Mouse (Mus musculus) liver, embryonic 14.5 days (tissue): Measurements from ENCODE around the gene Misp. TPM values are rescaled to one million over a fixed set of nuclear protein-coding genes. Genes with fewer than 3 reads are reported as not detected.
A peak's percentile ranks its signal among the peaks of the same experiment; 100 is the strongest.

Source experiments
- ATAC-seq: fragments of 200-750 bp; cut with Nextera tagmentation; 2 replicates; pipeline ENCODE4 v1.8.0; 2017; ENCODE audit warnings: moderate number of reproducible peaks, mild to moderate bottlenecking, moderate library complexity; ENCODE audit not compliant: insufficient read depth
- DNase-seq, 3 experiments: peaks; one replicate each; pipeline ENCODE4 v3.0.0-alpha.2; 2012 to 2013; ENCODE audit warnings: low read depth in 3 of 3, low spot score in 3 of 3
- H3K27ac ChIP-seq: fragments of 300-500 bp; sonication (generic); 2 replicates; pipeline ENCODE4 v1.5.1; 2014; ENCODE audit warnings: moderate library complexity, mild to moderate bottlenecking, control low read depth, inconsistent platforms
- H3K27me3 ChIP-seq: fragments of 300-500 bp; sonication (generic); 2 replicates; pipeline ENCODE4 v1.6.1; 2014; ENCODE audit warnings: mild to moderate bottlenecking, low read length, moderate library complexity; ENCODE audit not compliant: control insufficient read depth, insufficient read depth
- H3K36me3 ChIP-seq: fragments of 300-500 bp; sonication (generic); replicated peaks from 2 replicates; pipeline ENCODE4 v1.6.1; 2014; ENCODE audit warnings: low read depth; ENCODE audit not compliant: control insufficient read depth, insufficient read depth
- H3K4me1 ChIP-seq, 2 experiments: fragments of 200-500 bp in 1 of 2; fragments of 300-500 bp in 1 of 2; sonication (generic) in 1 of 2; replicated peaks; 2 replicates each; pipeline ENCODE4 v1.6.1; 2012 to 2014; ENCODE audit warnings: antibody characterized with exemption in 1 of 2, inconsistent platforms in 1 of 2, low read length in 1 of 2; ENCODE audit not compliant: control insufficient read depth in 2 of 2, insufficient read depth in 2 of 2
- H3K4me2 ChIP-seq: fragments of 300-500 bp; sonication (generic); 2 replicates; pipeline ENCODE4 v1.6.1; 2014; ENCODE audit warnings: low read depth, mild to moderate bottlenecking, control low read depth, moderate library complexity
- H3K4me3 ChIP-seq, 2 experiments: fragments of 200-500 bp in 1 of 2; fragments of 300-500 bp in 1 of 2; sonication (generic) in 1 of 2; 2 replicates each; pipeline ENCODE4 v1.5.1; 2012 to 2014; ENCODE audit warnings: low read depth in 2 of 2, low read length in 2 of 2, mild to moderate bottlenecking in 2 of 2, control low read depth in 1 of 2, inconsistent platforms in 1 of 2, moderate library complexity in 1 of 2; ENCODE audit not compliant: insufficient read depth in 1 of 2
- H3K9ac ChIP-seq: fragments of 300-500 bp; sonication (generic); replicated peaks from 2 replicates; pipeline ENCODE4 v1.6.1; 2014; ENCODE audit warnings: mild to moderate bottlenecking, control low read depth, moderate library complexity
- H3K9me3 ChIP-seq: fragments of 300-500 bp; sonication (generic); 2 replicates; pipeline ENCODE4 v1.6.1; 2016; ENCODE audit warnings: low read length, mixed read lengths; ENCODE audit not compliant: control insufficient read depth
- CTCF ChIP-seq: IDR thresholded peaks from 2 replicates; pipeline ENCODE4 v1.5.1; 2016; ENCODE audit warnings: antibody characterized with exemption, low read depth, control low read depth
- EP300 ChIP-seq: IDR thresholded peaks from 2 replicates; pipeline ENCODE4 v1.6.1; 2016; ENCODE audit warnings: antibody characterized with exemption, low read depth
- WGBS: fragments of 180-500 bp; shearing (Covaris S2); extraction: QIAGEN DNeasy Blood & Tissue Kit; methylation state at CpG from one replicate; pipeline ENCODE4 v1.1.7; 2014; ENCODE audit not compliant: insufficient replicate concordance; 5-methylcytosine and 5-hydroxymethylcytosine counted together
- polyA plus RNA-seq, 2 experiments: library from polyadenylated mRNA; depleted of rRNA in 1 of 2; stranded (reverse) in 1 of 2; unstranded in 1 of 2; fragments of >200 nt; fragmentation: Nextera tagmentation in 1 of 2; extraction: Ambion mirVana in 1 of 2; gene quantifications; 2 replicates each; pipeline versions ENCODE4 v1.2.1 to v1.2.3; 2012 to 2014

The Misp gene
- polyA plus RNA-seq, 2 experiments = 0.13 to 0.41 TPM

- H3K4me1 ChIP-seq = no peaks in the 10 kb centered on the region
- no peak overlapping the region for H3K4me3 ChIP-seq
- no peaks in the 10 kb centered on the region for H3K36me3 ChIP-seq
- no peak for ATAC-seq
- no peak overlapping the region for H3K27ac ChIP-seq
- 75% methylated on average over 12 of the region's 12 CpGs for WGBS
- H3K4me2 ChIP-seq = no peak overlapping the region
- no peak for TF ChIP-seq EP300
- no peak for TF ChIP-seq CTCF
- H3K27me3 ChIP-seq = no peaks in the 10 kb centered on the region
- no peak for DNase-seq
- H3K9me3 ChIP-seq = no peaks in the 10 kb centered on the region
- H3K9ac ChIP-seq = no peak overlapping the region
Measured at GRCm38 (mm10) chr10:79815671-79816494, 4.9 kb upstream of the Misp start.

- WGBS = 42% methylated on average over 2 of the region's 2 CpGs
- Histone ChIP-seq H3K36me3 (no peaks in the 10 kb centered on the region), H3K4me1 (no peaks in the 10 kb centered on the region), H3K27ac (no peak overlapping the region), H3K27me3 (no peaks in the 10 kb centered on the region), H3K4me3 (no peak overlapping the region), H3K9ac (no peak overlapping the region), H3K9me3 (no peaks in the 10 kb centered on the region), H3K4me2 (no peak overlapping the region)
- ATAC-seq (no peak), DNase-seq (no peak)
- TF ChIP-seq EP300 (no peak), CTCF (peak; percentile 44; the same call in 1 of the 2 replicates)
Measured at GRCm38 (mm10) chr10:79817111-79817510, 3.7 kb upstream of the Misp start.

- H3K4me3 ChIP-seq = no peak overlapping the region
- WGBS = 43% methylated on average over 4 of the region's 4 CpGs
- H3K9me3 ChIP-seq = no peaks in the 10 kb centered on the region
- H3K4me1 ChIP-seq = no peaks in the 10 kb centered on the region
- H3K27ac ChIP-seq = no peak overlapping the region
- no peak for TF ChIP-seq CTCF
- no peak for TF ChIP-seq EP300
- no peak for ATAC-seq
- no peaks in the 10 kb centered on the region for H3K27me3 ChIP-seq
- no peak for DNase-seq
- no peaks in the 10 kb centered on the region for H3K36me3 ChIP-seq
- no peak overlapping the region for H3K4me2 ChIP-seq
- H3K9ac ChIP-seq = no peak overlapping the region
Measured at GRCm38 (mm10) chr10:79818225-79818624, 2.6 kb upstream of the Misp start.

- H3K4me1 ChIP-seq = peaks cover 0 to 2% of the 10 kb centered on the region in 2 experiments; a peak in 1 of 4 replicates
- ATAC-seq (no peak), DNase-seq (no peak)
- TF ChIP-seq CTCF (no peak), EP300 (no peak)
- no peak overlapping the region for H3K4me3 ChIP-seq
- 76% methylated on average over 17 of the region's 17 CpGs for WGBS
- no peak overlapping the region for H3K4me2 ChIP-seq
- no peak overlapping the region for H3K9ac ChIP-seq
- no peaks in the 10 kb centered on the region for H3K27me3 ChIP-seq
- H3K27ac ChIP-seq = no peak overlapping the region
- H3K36me3 ChIP-seq = no peaks in the 10 kb centered on the region
- no peaks in the 10 kb centered on the region for H3K9me3 ChIP-seq
Measured at GRCm38 (mm10) chr10:79819606-79820005, 1.2 kb upstream of the Misp start.

- Histone ChIP-seq H3K4me3 (no peak overlapping the region), H3K36me3 (no peaks in the 10 kb centered on the region), H3K4me2 (no peak overlapping the region), H3K27me3 (no peaks in the 10 kb centered on the region), H3K4me1 (peaks cover 0 to 3% of the 10 kb centered on the region in 2 experiments; a peak in 1 of 4 replicates), H3K27ac (no peak overlapping the region), H3K9ac (no peak overlapping the region), H3K9me3 (no peaks in the 10 kb centered on the region)
- TF ChIP-seq EP300 (no peak), CTCF (no peak)
- no peak for ATAC-seq
- DNase-seq = no peak
- WGBS = 66% methylated on average over 8 of the region's 8 CpGs
Measured at GRCm38 (mm10) chr10:79820277-79820676, 512 bp upstream of the Misp start.
